Mouse (Mus musculus) cerebellum, adult 8-10 months (tissue): ENCODE measurements at regions not wholly inside any gene's neighbourhood (a gene's known extent, or its start where the extent isn't known, plus 50 kb on each side); places are given as distances from the start of the nearest gene placed in this dataset.

ENCODE experiments used
- DNase-seq: peaks from one replicate; pipeline ENCODE4 v3.0.0; 2022

GRCm38 (mm10) chr16:25088649-25089019 lies 198.0 kb upstream of the Tprg start:
- no peak for DNase-seq

- DNase-seq, result no peak
These were observed 182.5 kb upstream of the Tprg start for GRCm38 (mm10) chr16:25104165-25104564.

- DNase-seq, result no peak
These were observed 182.0 kb upstream of the Tprg start for GRCm38 (mm10) chr16:25104603-25105002.

GRCm38 (mm10) chr16:25140164-25140563 lies 146.5 kb upstream of the Tprg start:
- no peak for DNase-seq

GRCm38 (mm10) chr16:25147486-25147885 lies 139.1 kb upstream of the Tprg start:
- DNase-seq, result no peak

- DNase-seq, result no peak
These were observed 137.4 kb upstream of the Tprg start for GRCm38 (mm10) chr16:25149186-25149585.

GRCm38 (mm10) chr16:25176870-25177269 lies 109.7 kb upstream of the Tprg start:
- DNase-seq, result no peak

DNA sequence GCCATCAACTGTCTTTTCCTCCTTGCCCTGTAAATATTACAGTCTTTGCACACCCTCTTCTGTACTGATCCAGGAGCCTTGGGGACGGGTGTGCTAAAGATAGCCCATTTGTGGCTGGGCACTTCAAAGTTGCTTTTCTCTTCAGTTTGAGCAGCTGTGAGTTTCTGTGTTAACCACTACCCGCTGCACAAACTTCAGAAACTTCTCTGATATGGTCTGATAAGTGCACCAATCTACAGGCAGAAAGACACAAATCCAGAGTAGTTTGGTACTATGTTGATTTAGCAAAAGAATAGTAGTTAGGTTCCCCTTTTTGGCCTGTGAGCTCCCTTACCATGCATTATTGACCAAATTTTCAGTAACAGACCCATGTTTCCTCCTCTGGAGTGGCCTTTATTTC lies 108.6 kb upstream of the Tprg start:
- no peak for DNase-seq

GRCm38 (mm10) chr16:25181939-25182338 lies 104.7 kb upstream of the Tprg start:
- DNase-seq, result no peak

- DNase-seq, result no peak
These were observed 89.5 kb upstream of the Tprg start for GRCm38 (mm10) chr16:25197079-25197478.

GRCm38 (mm10) chr16:25198844-25199243 lies 87.8 kb upstream of the Tprg start:
- DNase-seq, result no peak

GRCm38 (mm10) chr16:25199984-25200383 lies 86.6 kb upstream of the Tprg start:
- DNase-seq, result no peak

DNA sequence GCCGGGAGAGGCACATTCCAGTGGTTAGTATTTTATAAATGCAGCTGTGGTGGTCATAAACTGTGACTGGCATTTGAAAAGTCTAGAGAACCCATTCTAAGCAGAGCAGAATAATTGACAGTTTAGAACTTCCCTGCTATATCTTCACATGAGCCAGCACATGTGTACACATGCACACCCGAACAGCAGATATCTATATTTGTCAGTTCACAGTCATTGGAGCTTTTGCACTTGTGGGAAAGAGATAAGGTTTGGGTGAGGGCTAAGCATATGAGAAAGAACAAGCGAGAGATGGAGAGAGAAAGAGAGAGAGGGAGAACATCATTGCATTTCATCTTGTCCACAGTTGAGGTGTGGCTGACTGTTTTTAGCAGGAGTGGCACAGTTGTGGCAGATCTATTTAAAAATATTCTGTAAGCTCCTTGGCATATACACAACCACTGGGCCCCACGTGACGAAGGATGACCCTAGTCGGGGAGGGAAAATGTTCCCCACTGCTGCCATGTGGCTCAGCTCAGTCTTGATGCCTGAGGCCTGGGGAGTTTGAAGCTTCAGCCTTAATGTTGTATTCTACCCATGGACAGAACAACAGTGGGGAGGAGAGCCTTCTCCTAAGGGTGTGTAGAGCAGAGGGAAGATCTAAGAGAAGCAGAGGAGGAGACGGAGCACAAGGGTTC lies 85.4 kb upstream of the Tprg start:
- no peak for DNase-seq

DNA sequence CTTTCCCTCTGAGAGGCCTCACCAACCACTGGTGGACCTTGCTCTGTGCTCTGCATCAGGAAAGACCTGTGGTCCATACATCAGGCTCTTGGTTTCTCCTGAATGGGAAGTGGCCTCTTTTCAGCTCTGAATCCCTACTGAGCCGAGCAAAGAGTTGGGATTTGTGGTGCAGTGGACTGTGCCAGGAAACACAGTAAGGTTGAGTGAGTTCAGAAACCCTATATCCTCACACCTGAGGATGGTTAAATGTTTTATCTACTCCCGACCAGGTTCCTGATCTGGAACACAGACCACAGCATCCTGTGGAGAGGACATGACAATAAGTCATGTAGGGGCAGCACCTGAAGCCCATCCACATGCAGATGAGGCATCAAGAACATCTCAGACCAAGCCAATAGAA lies 73.4 kb upstream of the Tprg start:
- no peak for DNase-seq

- no peak for DNase-seq
These were observed 66.1 kb upstream of the Tprg start for GRCm38 (mm10) chr16:25220552-25220951.

- DNase-seq, result no peak
These were observed 61.8 kb upstream of the Tprg start for GRCm38 (mm10) chr16:25224801-25225200.
